ENCODE assay signal across 21 mouse cellular contexts in genomic region chr8:95661085-95661484, GRCm38 (mm10). TPM values are rescaled to one million over a fixed set of nuclear protein-coding genes. Genes with fewer than 3 reads are reported as not detected.
DNase-seq lines count a peak whose midpoint lies in the region; ATAC-seq and TF ChIP-seq lines count a peak whose summit lies in the region.
"Had no signal": no experiment of that assay in that cellular context is flagged by ENCODE, and none has a peak within 500 bp of the region (broad histone marks: within the 10 kb centered on the region; RNA-seq: fewer than 3 reads in every experiment).

No protein-coding gene starts in this region.

- H3K9me3 ChIP-seq in intestine, embryonic 16.5 days (ENCODE audit: control insufficient read depth, low read length), result no peaks in the 10 kb centered on the region
- no peaks in the 10 kb centered on the region for H3K9me3 ChIP-seq in midbrain, embryonic 14.5 days (ENCODE audit: control insufficient read depth, low read length)
- H3K9me3 ChIP-seq: embryonic facial prominence, embryonic 13.5 days; embryonic facial prominence, embryonic 15.5 days; forebrain, embryonic 10.5 days; forebrain, embryonic 13.5 days had no signal

- H3K9ac ChIP-seq in intestine, embryonic 16.5 days (ENCODE audit: low read depth, low read length), result no peak overlapping the region
- H3K9ac ChIP-seq in midbrain, embryonic 14.5 days (replicated peaks; ENCODE audit: low read length), result no peak overlapping the region
- H3K9ac ChIP-seq: embryonic facial prominence, embryonic 13.5 days; embryonic facial prominence, embryonic 15.5 days; forebrain, embryonic 13.5 days had no signal

- no peak for TF ChIP-seq POLR2A in olfactory bulb, adult 2 months (IDR thresholded peaks at IDR 0.05; ENCODE audit: insufficient read depth, low read depth, low read length)

- H3K4me2 ChIP-seq in intestine, embryonic 16.5 days (ENCODE audit: low read depth, low read length), result no peak overlapping the region
- H3K4me2 ChIP-seq in midbrain, embryonic 14.5 days (ENCODE audit: low read length), result no peak overlapping the region
- H3K4me2 ChIP-seq: embryonic facial prominence, embryonic 13.5 days; embryonic facial prominence, embryonic 15.5 days; forebrain, embryonic 13.5 days had no signal

- 67% methylated on average over 8 of the region's 8 CpGs for WGBS in intestine, embryonic 16.5 days
- WGBS in olfactory bulb, adult 2 months, result 43% methylated on average over 8 of the region's 8 CpGs
- 82% methylated on average over 8 of the region's 8 CpGs for WGBS in midbrain, embryonic 14.5 days

- 0 out of 2 replicates have a peak, but pooled peaks have one; percentile 9 for ATAC-seq in frontal cortex, adult (ENCODE audit: low TSS enrichment)
- ATAC-seq in intestine, embryonic 16.5 days, result peak; percentile 52; the same call in 1 of the 2 replicates
- ATAC-seq in midbrain, embryonic 14.5 days (ENCODE audit: low FRiP score, low TSS enrichment), result no peak
- ATAC-seq: forebrain, embryonic 13.5 days had no signal

- no peak for TF ChIP-seq CTCF in olfactory bulb, adult 2 months (IDR thresholded peaks at IDR 0.05; ENCODE audit: insufficient read depth, low read depth, low read length)

- H3K4me1 ChIP-seq in intestine, embryonic 16.5 days (ENCODE audit: control insufficient read depth, insufficient read depth, low read length), result 0 out of 2 replicates have a peak, but pooled peaks cover 4% of the 10 kb centered on the region
- H3K4me1 ChIP-seq in olfactory bulb, adult 2 months (ENCODE audit: control insufficient read depth, insufficient read depth, low read length), result peaks cover 30% of the 10 kb centered on the region
- no peaks in the 10 kb centered on the region for H3K4me1 ChIP-seq in midbrain, embryonic 14.5 days (ENCODE audit: control insufficient read depth, insufficient read depth, low read length)
- H3K4me1 ChIP-seq: embryonic facial prominence, embryonic 13.5 days; embryonic facial prominence, embryonic 15.5 days had no signal

- H3K27ac ChIP-seq in intestine, embryonic 16.5 days (ENCODE audit: low read length), result no peak overlapping the region
- peak overlapping the region; percentile 74 for H3K27ac ChIP-seq in olfactory bulb, adult 2 months (ENCODE audit: insufficient read depth, low read depth, low read length)
- no peak overlapping the region for H3K27ac ChIP-seq in midbrain, embryonic 14.5 days (replicated peaks; ENCODE audit: low read depth, low read length)
- H3K27ac ChIP-seq: embryonic facial prominence, embryonic 13.5 days; embryonic facial prominence, embryonic 15.5 days; forebrain, embryonic 10.5 days; forebrain, embryonic 13.5 days had no signal

- H3K4me3 ChIP-seq in intestine, embryonic 16.5 days (ENCODE audit: low read length), result no peak overlapping the region
- H3K4me3 ChIP-seq in olfactory bulb, adult 2 months (ENCODE audit: insufficient read depth, low read depth, low read length), result no peak overlapping the region
- no peak overlapping the region for H3K4me3 ChIP-seq in midbrain, embryonic 14.5 days (replicated peaks; ENCODE audit: low read depth, low read length)
- H3K4me3 ChIP-seq: embryonic facial prominence, embryonic 13.5 days; embryonic facial prominence, embryonic 15.5 days; erythroblast, embryonic 14.5 days; forebrain, embryonic 10.5 days; forebrain, embryonic 13.5 days had no signal

- H3K27me3 ChIP-seq in intestine, embryonic 16.5 days (replicated peaks; ENCODE audit: control insufficient read depth, insufficient read depth, low read length), result no peaks in the 10 kb centered on the region
- H3K27me3 ChIP-seq in midbrain, embryonic 14.5 days (ENCODE audit: control insufficient read depth, insufficient read depth, low read length), result no peaks in the 10 kb centered on the region
- H3K27me3 ChIP-seq: embryonic facial prominence, embryonic 13.5 days; embryonic facial prominence, embryonic 15.5 days; forebrain, embryonic 13.5 days had no signal

- no peak for DNase-seq in frontal cortex, postnatal 25 days (ENCODE audit: low spot score in 2 of 2)
- DNase-seq in thymus, postnatal 4 days, result no peak
- no peak for DNase-seq in midbrain, embryonic 14.5 days
- DNase-seq: adrenal gland, adult 2 months; adrenal gland, postnatal 10 days; adrenal gland, postnatal 25 days; cerebellum, adult 11 months; cerebellum, adult 18-20 months; cerebellum, adult 8-10 months; cerebellum, adult 9-11 months; cerebellum, postnatal 14 days; cerebellum, postnatal 36 days; embryo, embryonic 11 days had no signal

- no peaks in the 10 kb centered on the region for H3K36me3 ChIP-seq in intestine, embryonic 16.5 days (ENCODE audit: control insufficient read depth, insufficient read depth, low read length)
- H3K36me3 ChIP-seq in midbrain, embryonic 14.5 days (ENCODE audit: control insufficient read depth, insufficient read depth, low read length), result no peaks in the 10 kb centered on the region
- H3K36me3 ChIP-seq: embryonic facial prominence, embryonic 13.5 days; embryonic facial prominence, embryonic 15.5 days; forebrain, embryonic 10.5 days had no signal

RNA-seq across cellular contexts. Expression of gene Ndrg4, which starts 15.7 kb away (rescaled TPM):
- polyA plus RNA-seq in intestine, embryonic 16.5 days (2015; fragmentation: Nextera tagmentation; extraction: Ambion mirVana), result 14.4 and 15.3 TPM in 2 replicates
- 472 and 1,489 TPM in 2 replicates for polyA plus RNA-seq in olfactory bulb, adult 2 months (2012; ENCODE audit: insufficient read depth, insufficient read length, low replicate concordance, missing spikeins)
- 276 and 287 TPM in 2 replicates for polyA plus RNA-seq in midbrain, embryonic 14.5 days (2014; fragmentation: Nextera tagmentation; extraction: Ambion mirVana)

RNA-seq across cellular contexts. Expression of gene Gins3, which starts 27.8 kb away (rescaled TPM):
- polyA plus RNA-seq in intestine, embryonic 16.5 days (2015; fragmentation: Nextera tagmentation; extraction: Ambion mirVana), result 9.2 and 11.9 TPM in 2 replicates
- polyA plus RNA-seq in olfactory bulb, adult 2 months (2012; ENCODE audit: insufficient read depth, insufficient read length, low replicate concordance, missing spikeins), result not detected in 2 replicates
- 6.2 and 8.1 TPM in 2 replicates for polyA plus RNA-seq in midbrain, embryonic 14.5 days (2014; fragmentation: Nextera tagmentation; extraction: Ambion mirVana)

RNA-seq across cellular contexts. Expression of gene Setd6, which starts 54.6 kb away (rescaled TPM):
- 16.1 and 18.4 TPM in 2 replicates for polyA plus RNA-seq in intestine, embryonic 16.5 days (2015; fragmentation: Nextera tagmentation; extraction: Ambion mirVana)
- polyA plus RNA-seq in olfactory bulb, adult 2 months (2012; ENCODE audit: insufficient read depth, insufficient read length, low replicate concordance, missing spikeins), result not detected in 2 replicates
- 28.3 and 32.8 TPM in 2 replicates for polyA plus RNA-seq in midbrain, embryonic 14.5 days (2014; fragmentation: Nextera tagmentation; extraction: Ambion mirVana)

Comparison
In these comparisons a context has a peak if more than half of its experiments do, and no peak if none do; other contexts are left out.
1. RNA of gene Ndrg4, which starts 15.7 kb away (polyA plus RNA-seq): 472 to 1,489 TPM in olfactory bulb, adult 2 months and 276 to 287 TPM in midbrain, embryonic 14.5 days; 14.4 to 15.3 TPM in intestine, embryonic 16.5 days; every median in the first group is over 10 times any median in the second.
2. RNA of gene Setd6, which starts 54.6 kb away (polyA plus RNA-seq): 28.3 to 32.8 TPM in midbrain, embryonic 14.5 days and 16.1 to 18.4 TPM in intestine, embryonic 16.5 days; not detected in olfactory bulb, adult 2 months; every median in the first group is over 10 times any median in the second.